Mouse (Mus musculus) hindbrain, postnatal 0 days (tissue): ENCODE measurements around the gene Tmem201. TPM values are rescaled to one million over a fixed set of nuclear protein-coding genes. Genes with fewer than 3 reads are reported as not detected.

Source experiments
- ATAC-seq: fragments of 200-750 bp; cut with Nextera tagmentation; 2 replicates; pipeline ENCODE4 v1.8.0; 2017; ENCODE audit warnings: mild to moderate bottlenecking, moderate TSS enrichment, moderate library complexity
- DNase-seq: peaks from one replicate; pipeline ENCODE4 v3.0.0-alpha.2; 2015; ENCODE audit warnings: low spot score
- H3K27ac ChIP-seq: fragments of 300-500 bp; sonication (generic); 2 replicates; pipeline ENCODE4 v1.5.1; 2014; ENCODE audit warnings: mild to moderate bottlenecking
- H3K27me3 ChIP-seq: fragments of 300-500 bp; sonication (generic); 2 replicates; pipeline ENCODE4 v1.6.1; 2014; ENCODE audit warnings: low read length, mixed read lengths; ENCODE audit not compliant: insufficient read depth
- H3K36me3 ChIP-seq: fragments of 300-500 bp; sonication (generic); 2 replicates; pipeline ENCODE4 v1.6.1; 2014; ENCODE audit warnings: low read length, mixed read lengths; ENCODE audit not compliant: insufficient read depth
- H3K4me1 ChIP-seq: fragments of 300-500 bp; sonication (generic); 2 replicates; pipeline ENCODE4 v1.6.1; 2014; ENCODE audit warnings: antibody characterized with exemption, low read length, mixed read lengths; ENCODE audit not compliant: insufficient read depth
- H3K4me2 ChIP-seq: fragments of 300-500 bp; sonication (generic); 2 replicates; pipeline ENCODE4 v1.6.1; 2014; ENCODE audit warnings: low read depth, mild to moderate bottlenecking, low read length, moderate library complexity, mixed read lengths
- H3K4me3 ChIP-seq: fragments of 300-500 bp; sonication (generic); 2 replicates; pipeline ENCODE4 v1.5.1; 2014; ENCODE audit warnings: low read length
- H3K9ac ChIP-seq: fragments of 300-500 bp; sonication (generic); replicated peaks from 2 replicates; pipeline ENCODE4 v1.6.1; 2014; ENCODE audit warnings: mild to moderate bottlenecking, low read length, moderate library complexity, mixed read lengths
- H3K9me3 ChIP-seq: fragments of 300-500 bp; sonication (generic); 2 replicates; pipeline ENCODE4 v1.6.1; 2016; ENCODE audit warnings: low read length, mixed read lengths
- CTCF ChIP-seq: IDR thresholded peaks from 2 replicates; pipeline ENCODE4 v1.5.1; 2016; ENCODE audit warnings: antibody characterized with exemption, control low read depth, low read depth
- WGBS: fragments of 180-500 bp; shearing (Covaris S2); extraction: QIAGEN DNeasy Blood & Tissue Kit; methylation state at CpG from one replicate; pipeline ENCODE4 v1.1.7; 2014; 5-methylcytosine and 5-hydroxymethylcytosine counted together
- polyA plus RNA-seq: library from polyadenylated mRNA; unstranded; fragments of >200 nt; fragmentation: Nextera tagmentation; extraction: Ambion mirVana; gene quantifications from 2 replicates; pipeline ENCODE4 v1.2.1, GENCODE M21; 2015
- total RNA-seq: library from RNA; depleted of rRNA; stranded (reverse); fragments of >200 nt; gene quantifications from 2 replicates; pipeline ENCODE4 v1.2.3, GENCODE M21; 2014

Tmem201 gene
- total and polyA plus RNA-seq, 2 experiments from 2014 or later = 44.7 to 69.8 TPM

- 87% methylated on average over 8 of the region's 8 CpGs for WGBS
- ATAC-seq = no peak
Observed at GRCm38 (mm10) chr4:149690828-149691280, 47.0 kb downstream of the Tmem201 start.

GRCm38 (mm10) chr4:149689822-149690700 lies 47.8 kb downstream of the Tmem201 start:
- H3K4me2 ChIP-seq = no peak overlapping the region
- no peaks in the 10 kb centered on the region for H3K9me3 ChIP-seq
- no peaks in the 10 kb centered on the region for H3K4me1 ChIP-seq
- no peak for TF ChIP-seq CTCF
- 82% methylated on average over 12 of the region's 12 CpGs for WGBS
- H3K4me3 ChIP-seq = no peak overlapping the region
- no peaks in the 10 kb centered on the region for H3K27me3 ChIP-seq
- H3K27ac ChIP-seq = no peak overlapping the region
- no peak overlapping the region for H3K9ac ChIP-seq
- no peak for DNase-seq
- ATAC-seq = no peak
- H3K36me3 ChIP-seq = no peaks in the 10 kb centered on the region

More at GRCm38 (mm10) chr4:149690828-149691280, 47.0 kb downstream of the Tmem201 start:
- TF ChIP-seq CTCF = no peak
- Histone ChIP-seq H3K36me3 (no peaks in the 10 kb centered on the region), H3K4me2 (no peak overlapping the region), H3K4me1 (no peaks in the 10 kb centered on the region), H3K27me3 (no peaks in the 10 kb centered on the region), H3K27ac (no peak overlapping the region), H3K9ac (no peak overlapping the region), H3K4me3 (no peak overlapping the region), H3K9me3 (no peaks in the 10 kb centered on the region)
- DNase-seq = no peak

- TF ChIP-seq CTCF = no peak
- H3K9me3 ChIP-seq = no peaks in the 10 kb centered on the region
- ATAC-seq (no peak), DNase-seq (no peak)
- no peak overlapping the region for H3K4me3 ChIP-seq
- no peaks in the 10 kb centered on the region for H3K27me3 ChIP-seq
- no peaks in the 10 kb centered on the region for H3K36me3 ChIP-seq
- H3K27ac ChIP-seq = no peak overlapping the region
- H3K9ac ChIP-seq = no peak overlapping the region
- H3K4me1 ChIP-seq = no peaks in the 10 kb centered on the region
- WGBS = 68% methylated on average over 14 of the region's 14 CpGs
- no peak overlapping the region for H3K4me2 ChIP-seq
Observed at GRCm38 (mm10) chr4:149688861-149689260, 49.0 kb downstream of the Tmem201 start.

- no peaks in the 10 kb centered on the region for H3K27me3 ChIP-seq
- no peak overlapping the region for H3K4me2 ChIP-seq
- TF ChIP-seq CTCF = no peak
- no peaks in the 10 kb centered on the region for H3K4me1 ChIP-seq
- no peak for DNase-seq
- no peak overlapping the region for H3K9ac ChIP-seq
- H3K9me3 ChIP-seq = no peaks in the 10 kb centered on the region
- H3K27ac ChIP-seq = no peak overlapping the region
- no peak overlapping the region for H3K4me3 ChIP-seq
- WGBS = 84% methylated on average over 11 of the region's 11 CpGs
- no peaks in the 10 kb centered on the region for H3K36me3 ChIP-seq
- no peak for ATAC-seq
Observed at GRCm38 (mm10) chr4:149684841-149685623, 52.8 kb downstream of the Tmem201 start.

GRCm38 (mm10) chr4:149683875-149684274 lies 54.0 kb downstream of the Tmem201 start:
- WGBS = 18% methylated on average over 7 of the region's 7 CpGs
- Histone ChIP-seq H3K36me3 (no peaks in the 10 kb centered on the region), H3K4me1 (no peaks in the 10 kb centered on the region), H3K4me2 (no peak overlapping the region), H3K27ac (no peak overlapping the region), H3K4me3 (no peak overlapping the region), H3K9ac (no peak overlapping the region), H3K27me3 (no peaks in the 10 kb centered on the region), H3K9me3 (no peaks in the 10 kb centered on the region)
- DNase-seq (no peak), ATAC-seq (no peak)
- TF ChIP-seq CTCF = no peak

- WGBS = 69% methylated on average over 11 of the region's 11 CpGs
- no peak for ATAC-seq
- H3K9me3 ChIP-seq = no peaks in the 10 kb centered on the region
Observed at GRCm38 (mm10) chr4:149679056-149679770, 58.6 kb downstream of the Tmem201 start.

More at GRCm38 (mm10) chr4:149679056-149679770, 58.6 kb downstream of the Tmem201 start:
- H3K4me3 ChIP-seq = no peak overlapping the region
- no peak overlapping the region for H3K27ac ChIP-seq
- H3K27me3 ChIP-seq = no peaks in the 10 kb centered on the region
- H3K36me3 ChIP-seq = no peaks in the 10 kb centered on the region
- no peak for DNase-seq
- no peak for TF ChIP-seq CTCF
- no peak overlapping the region for H3K4me2 ChIP-seq
- no peak overlapping the region for H3K9ac ChIP-seq
- no peaks in the 10 kb centered on the region for H3K4me1 ChIP-seq
